Mouse (Mus musculus) spleen, postnatal 36 days (tissue): ENCODE results near the gene Noxo1.

ENCODE experiments used
- DNase-seq, 2 experiments: peaks; one replicate each; pipeline ENCODE4 v3.0.0; 2022; ENCODE audit warnings: low spot score in 2 of 2, mixed read lengths in 1 of 2

The Noxo1 gene

GRCm38 (mm10) chr17:24739926-24740325 is 43.9 kb downstream of the Noxo1 start:
- no peak for DNase-seq

DNA sequence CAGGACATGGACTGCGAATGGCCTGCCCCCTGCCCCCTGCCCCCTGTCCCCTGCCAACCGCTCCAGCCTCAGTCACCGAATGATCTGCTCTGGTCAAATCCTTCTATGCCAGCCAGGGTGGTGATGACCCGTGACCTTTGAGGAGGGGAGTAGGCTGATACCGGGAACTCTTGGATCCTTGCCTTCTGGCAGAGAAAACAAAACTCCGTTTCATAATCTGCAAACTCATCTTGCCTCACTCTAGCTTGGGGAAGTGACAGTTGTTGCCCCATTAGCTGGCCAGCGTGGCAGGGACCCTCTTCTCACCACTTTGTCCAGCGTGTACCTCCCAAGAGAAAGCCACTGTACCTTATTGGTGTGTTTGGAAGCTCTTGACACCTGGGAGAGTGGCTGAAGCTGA is 46.3 kb downstream of the Noxo1 start:
- DNase-seq = no peak

DNA sequence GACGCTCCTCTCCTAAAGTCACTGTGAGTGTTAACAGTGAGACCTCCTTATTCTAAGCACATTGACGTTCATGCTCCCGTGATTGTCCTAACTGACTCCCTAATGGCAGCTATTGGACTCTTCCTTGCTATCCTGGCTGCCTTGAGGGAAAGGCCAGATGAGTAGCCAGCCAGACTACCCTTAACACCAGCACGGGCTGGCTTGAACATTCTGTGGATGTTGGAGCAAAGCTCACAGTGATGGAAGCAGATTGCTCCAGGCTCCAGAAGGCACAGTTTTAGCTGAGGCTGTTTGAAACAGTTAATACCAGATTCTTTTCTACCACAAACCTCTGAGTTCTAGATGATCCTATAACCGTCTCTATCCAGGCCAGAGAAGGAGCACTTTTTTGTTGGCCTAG is 47.9 kb downstream of the Noxo1 start:
- no peak for DNase-seq

GRCm38 (mm10) chr17:24744381-24744780 is 48.3 kb downstream of the Noxo1 start:
- no peak for DNase-seq

- DNase-seq = peak; percentile 74
These were observed 49.8 kb downstream of the Noxo1 start for GRCm38 (mm10) chr17:24745526-24746497.

- no peak for DNase-seq
These were observed 51.0 kb downstream of the Noxo1 start for GRCm38 (mm10) chr17:24746986-24747385.
